Mouse (Mus musculus): Measurements from ENCODE around the gene Cds1.
"Not testable (repeated sequence)": the region's sequence is repeated elsewhere in the genome, so short reads cannot be mapped to it uniquely, and the experiment has no call there.

The Cds1 gene

GRCm38 (mm10) chr5:101828932-101829331 is 64.0 kb downstream of the Cds1 start:
- no peak for DNase-seq (ENCODE audit: low spot score in 2 of 2)

DNA sequence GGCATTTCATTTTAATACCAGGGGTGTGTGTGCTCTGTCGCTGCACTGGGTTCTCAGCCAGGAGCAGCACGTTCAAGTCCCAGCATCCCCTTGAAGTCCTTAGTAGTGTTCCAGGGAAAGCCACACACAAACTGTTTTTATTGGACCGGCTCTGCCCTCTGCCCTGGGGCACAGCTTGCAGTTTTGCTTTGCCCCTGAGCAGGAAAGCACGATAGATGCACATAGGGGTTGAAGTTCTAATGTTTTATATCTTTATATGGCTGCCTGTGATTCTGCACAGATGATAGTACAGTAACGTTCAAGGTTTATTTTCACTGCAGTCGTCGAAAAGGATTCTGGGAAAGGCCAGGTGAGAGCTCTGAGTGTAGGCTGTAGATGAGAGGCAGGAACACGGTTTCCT is 65.2 kb downstream of the Cds1 start:
- no peak for DNase-seq (ENCODE audit: low spot score in 2 of 2)

DNA sequence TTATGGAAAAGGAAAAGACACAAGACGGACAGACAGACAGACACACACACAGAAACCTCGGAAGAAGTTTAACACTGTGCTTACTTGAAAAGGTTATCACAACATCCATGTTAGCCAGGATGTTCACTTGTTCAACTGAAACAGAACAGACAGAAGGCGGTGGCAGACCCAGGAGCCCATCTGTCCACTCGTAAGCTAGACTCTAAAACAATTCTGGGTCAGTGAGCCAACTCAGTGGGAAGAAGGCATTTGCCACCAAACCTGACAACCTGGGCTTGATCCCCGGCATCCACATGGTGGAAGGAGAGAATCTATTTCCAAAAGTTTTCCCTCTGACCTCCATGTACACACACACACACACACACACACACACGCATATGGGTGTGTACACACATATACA is 67.1 kb downstream of the Cds1 start:
- DNase-seq (ENCODE audit: low spot score in 2 of 2), result no peak

DNA sequence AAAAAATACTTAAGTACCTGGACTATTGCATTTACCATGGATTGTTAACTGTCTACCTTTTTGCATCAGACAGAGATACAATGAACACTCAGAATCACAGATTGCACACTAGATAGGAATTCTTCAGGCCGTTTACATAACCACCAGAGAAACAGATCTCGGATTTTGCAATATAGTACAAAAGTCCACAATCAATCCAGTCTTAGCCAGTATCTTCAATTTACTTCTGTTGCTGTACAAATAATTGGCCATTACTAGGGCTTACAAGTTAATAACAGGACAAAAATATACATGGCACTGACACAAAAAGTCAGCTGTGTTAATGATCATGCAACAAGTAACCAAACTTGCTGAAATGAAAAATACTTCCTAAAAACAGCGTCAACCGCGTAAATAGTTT is 68.1 kb downstream of the Cds1 start:
- DNase-seq (ENCODE audit: low spot score in 2 of 2), result no peak

- no peak for DNase-seq (ENCODE audit: low spot score in 2 of 2)
Observed at GRCm38 (mm10) chr5:101833875-101834274, 68.9 kb downstream of the Cds1 start.

GRCm38 (mm10) chr5:101836221-101836620 is 71.3 kb downstream of the Cds1 start:
- no peak for DNase-seq (ENCODE audit: low spot score in 2 of 2)

GRCm38 (mm10) chr5:101837605-101838004 is 72.7 kb downstream of the Cds1 start:
- DNase-seq (ENCODE audit: low spot score in 2 of 2), result not testable (repeated sequence)

GRCm38 (mm10) chr5:101840476-101840875 is 75.5 kb downstream of the Cds1 start:
- DNase-seq (ENCODE audit: low spot score in 2 of 2), result no peak

- DNase-seq (ENCODE audit: low spot score in 2 of 2), result no peak
Observed at GRCm38 (mm10) chr5:101845011-101845410, 80.1 kb downstream of the Cds1 start.

GRCm38 (mm10) chr5:101845930-101846329 is 81.0 kb downstream of the Cds1 start:
- no peak for DNase-seq (ENCODE audit: low spot score in 2 of 2)

DNA sequence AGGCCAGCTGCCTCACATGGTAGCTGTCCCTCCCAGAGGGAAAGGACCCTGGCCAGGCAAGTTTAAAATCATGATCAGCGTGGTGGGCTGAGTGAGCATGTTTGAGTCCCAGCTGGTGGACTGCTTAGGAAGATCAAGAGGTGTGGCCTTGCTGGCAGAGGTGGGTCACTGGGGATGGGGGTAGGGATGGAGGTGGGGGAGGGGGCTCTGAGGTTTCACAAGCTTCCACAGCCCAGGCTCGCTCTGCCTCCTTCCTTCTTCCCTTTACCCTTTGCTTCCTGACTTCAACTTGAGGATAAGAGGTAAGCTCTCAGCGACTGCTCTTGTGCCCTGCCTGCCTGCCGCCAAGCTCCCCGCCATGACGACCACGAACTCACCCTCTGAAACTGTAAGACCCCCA is 82.4 kb downstream of the Cds1 start:
- no peak for DNase-seq (ENCODE audit: low spot score in 2 of 2)

DNA sequence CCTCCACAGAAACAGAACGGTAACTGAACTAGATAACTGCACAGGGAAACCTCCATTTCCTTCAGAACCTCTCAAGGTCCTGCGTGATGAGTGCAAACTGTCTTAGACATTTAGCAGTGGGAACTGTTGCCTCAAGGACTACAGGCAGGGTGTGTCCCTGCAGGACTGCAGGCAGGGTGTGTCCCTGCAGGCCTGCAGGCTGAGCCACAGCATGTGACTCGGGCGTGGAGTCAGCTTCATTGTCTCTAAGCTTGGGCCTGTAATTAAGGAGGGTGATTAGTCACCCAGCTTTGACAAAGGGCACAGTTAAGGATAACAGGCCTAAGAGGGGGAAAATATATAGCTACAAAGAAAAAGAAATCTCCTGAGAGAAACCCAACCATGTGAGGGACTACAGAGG is 82.8 kb downstream of the Cds1 start:
- no peak for DNase-seq (ENCODE audit: low spot score in 2 of 2)

DNA sequence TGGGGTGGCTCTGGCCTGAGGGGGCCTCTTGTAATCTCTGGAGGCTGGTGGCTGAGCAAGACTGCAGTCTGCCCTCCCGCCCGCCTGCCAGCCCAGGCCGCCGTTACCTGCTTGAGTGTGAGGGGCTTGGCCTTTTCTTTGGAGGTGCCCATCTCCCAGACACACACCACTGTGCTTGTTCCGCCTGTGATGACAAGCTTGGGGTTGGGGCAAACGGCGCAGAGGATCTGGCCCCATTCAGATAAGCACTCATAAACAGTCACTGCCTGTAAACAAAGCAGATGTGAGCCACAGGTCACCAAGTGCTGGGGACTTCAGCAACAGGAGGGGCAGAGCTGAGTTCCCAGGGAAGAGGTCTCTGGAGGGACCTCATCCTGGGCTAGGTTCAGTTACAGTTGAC is 86.2 kb downstream of the Cds1 start:
- DNase-seq (ENCODE audit: low spot score in 2 of 2), result no peak

GRCm38 (mm10) chr5:101852116-101852680 is 87.3 kb downstream of the Cds1 start:
- no peak for DNase-seq (ENCODE audit: low spot score in 2 of 2)

GRCm38 (mm10) chr5:101854100-101854499 is 89.2 kb downstream of the Cds1 start:
- DNase-seq (ENCODE audit: low spot score in 2 of 2), result no peak

DNA sequence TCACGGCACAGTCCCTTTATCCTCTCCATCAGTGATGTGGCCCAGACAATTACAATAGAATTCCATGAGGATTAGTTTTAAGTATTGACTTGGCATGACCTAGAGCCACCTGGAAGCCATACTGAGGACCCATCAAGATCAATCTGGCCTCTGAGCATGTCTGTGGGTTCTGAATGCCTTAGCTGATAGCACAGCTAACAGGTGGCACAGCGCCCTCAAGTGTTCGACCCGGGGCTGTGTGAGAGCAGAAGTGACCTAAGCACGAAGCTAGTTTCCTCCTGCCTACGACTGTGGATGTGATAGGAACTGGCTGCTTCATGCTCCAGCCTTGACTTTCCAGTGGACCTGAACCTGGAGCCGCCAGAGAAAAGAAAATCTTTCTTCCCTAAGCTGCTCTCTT is 89.7 kb downstream of the Cds1 start:
- no peak for DNase-seq (ENCODE audit: low spot score in 2 of 2)

DNA sequence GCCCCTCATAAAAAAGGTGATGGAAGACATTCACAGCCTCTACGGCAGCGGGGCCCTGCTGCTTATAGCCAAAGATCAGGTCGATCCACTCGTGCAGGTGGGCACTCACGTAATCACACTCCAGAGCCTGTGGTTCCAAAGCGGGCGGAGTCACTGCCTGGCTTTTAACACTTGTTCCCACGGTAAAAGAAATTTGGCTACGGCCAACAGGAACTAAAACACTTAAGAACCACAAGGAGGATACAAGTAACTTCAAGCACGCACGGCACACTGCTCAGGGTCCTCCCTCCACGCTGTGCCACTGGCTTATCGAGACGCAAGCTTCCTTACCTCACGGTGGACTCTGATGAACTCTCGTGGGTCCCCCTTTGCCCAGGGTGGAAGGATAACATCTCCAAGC is 90.5 kb downstream of the Cds1 start:
- no peak for DNase-seq (ENCODE audit: low spot score in 2 of 2)

- DNase-seq (ENCODE audit: low spot score in 2 of 2), result no peak
Observed at GRCm38 (mm10) chr5:101858891-101859436, 94.0 kb downstream of the Cds1 start.

DNA sequence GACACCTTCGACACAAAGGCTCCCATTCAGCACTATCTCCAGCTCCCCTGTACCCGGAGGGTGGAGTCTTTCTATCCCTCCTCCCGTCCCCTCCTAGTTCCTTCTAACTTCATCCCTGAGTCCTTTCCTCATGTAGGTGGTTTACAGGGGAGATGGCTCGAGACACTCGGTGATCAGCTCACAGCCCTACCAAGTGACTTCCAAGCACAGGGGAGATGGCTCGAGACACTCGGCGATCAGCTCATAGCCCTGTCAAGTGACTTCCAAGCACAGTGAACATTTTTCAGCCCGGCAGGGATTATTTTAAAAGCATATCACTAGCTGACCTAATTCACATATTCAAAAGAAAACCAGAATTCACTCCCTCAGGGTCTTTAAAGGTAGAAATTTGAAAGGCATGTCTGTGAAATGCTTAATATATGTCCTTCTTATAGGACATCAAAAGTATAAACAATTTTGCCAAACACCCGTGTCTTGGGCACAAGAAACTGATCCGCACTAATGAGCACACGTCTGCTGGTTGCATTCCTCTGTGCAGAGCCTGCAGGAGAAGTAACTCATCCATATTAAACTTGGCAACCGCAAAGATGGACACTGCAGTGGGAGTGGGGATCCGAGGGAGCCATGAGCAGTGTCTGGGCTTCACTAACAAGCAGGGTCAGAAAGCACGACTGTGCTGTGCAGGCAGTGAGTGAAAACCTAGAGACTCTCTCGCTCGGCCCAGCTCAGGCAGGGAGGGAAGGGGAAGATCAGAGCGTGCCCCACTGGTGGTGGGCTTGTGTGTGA is 97.0 kb downstream of the Cds1 start:
- DNase-seq (ENCODE audit: low spot score in 2 of 2), result no peak

DNA sequence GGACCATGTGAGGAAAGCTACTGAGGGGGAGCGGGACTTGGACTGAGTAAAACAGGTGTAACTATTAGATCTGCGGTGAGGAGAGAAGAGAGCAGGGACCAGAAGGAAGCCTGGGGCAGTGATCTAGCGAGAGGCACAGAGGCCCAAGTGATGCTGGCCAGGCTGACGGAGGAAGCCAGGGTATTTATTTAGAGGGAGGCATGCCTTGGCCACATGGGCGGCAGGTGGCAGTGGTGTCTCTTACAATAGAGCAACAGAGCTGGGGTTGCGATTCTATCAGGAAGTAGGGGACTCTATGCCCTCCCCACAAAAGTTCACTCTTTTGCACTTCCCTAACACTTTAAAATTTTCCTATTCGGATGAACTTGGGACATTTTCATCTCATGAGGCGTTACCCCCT is 97.7 kb downstream of the Cds1 start:
- no peak for DNase-seq (ENCODE audit: low spot score in 2 of 2)

DNA sequence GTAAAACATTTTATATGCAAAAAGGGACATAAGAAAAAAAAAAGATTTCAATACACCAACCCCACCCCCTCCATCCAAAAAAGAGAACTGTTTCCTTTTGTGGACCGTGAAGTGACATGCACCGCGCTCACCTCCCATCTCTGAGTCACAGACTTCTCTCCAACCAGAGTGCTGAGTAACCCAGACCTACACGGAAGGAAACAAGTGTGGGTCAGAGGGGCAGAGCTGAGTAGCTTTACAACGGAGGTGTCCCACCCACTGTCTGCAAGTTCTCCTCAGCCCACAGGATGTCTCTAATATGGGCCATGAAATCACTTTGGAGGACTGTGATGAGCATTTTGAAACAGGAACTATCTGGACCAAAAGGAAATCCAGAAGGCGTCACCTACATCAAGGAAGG is 99.0 kb downstream of the Cds1 start:
- no peak for DNase-seq (ENCODE audit: low spot score in 2 of 2)

DNA sequence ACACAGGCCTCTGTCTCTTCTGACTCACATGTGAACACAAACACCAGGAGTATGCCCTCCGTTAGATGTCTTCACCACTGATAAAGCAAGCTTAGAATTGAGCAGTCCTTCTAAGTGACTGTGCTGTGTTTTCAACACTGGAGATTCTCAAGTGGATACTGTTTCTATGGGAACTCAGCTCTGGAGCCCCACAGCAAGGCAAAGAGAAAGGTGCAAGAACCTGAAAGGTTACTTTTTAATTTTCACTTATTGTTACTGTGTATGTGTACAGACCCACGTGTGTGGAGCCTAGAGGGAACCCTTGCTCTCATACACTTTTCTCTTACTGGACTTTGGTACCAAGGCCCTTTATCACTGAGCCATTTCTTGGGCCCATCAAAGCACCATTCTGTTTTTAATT is 101.8 kb downstream of the Cds1 start:
- no peak for DNase-seq (ENCODE audit: low spot score in 2 of 2)

All from frontal cortex, postnatal 36 days (tissue).